Mouse (Mus musculus) heart, adult 8-10 months (tissue): ENCODE measurements at regions not wholly inside any gene's neighbourhood (a gene's known extent, or its start where the extent isn't known, plus 50 kb on each side); places are given as distances from the start of the nearest gene placed in this dataset.
A peak's percentile ranks its signal among the peaks of the same experiment; 100 is the strongest.

Source experiments
- DNase-seq: peaks from one replicate; pipeline ENCODE4 v3.0.0; 2022; ENCODE audit warnings: low spot score

DNA sequence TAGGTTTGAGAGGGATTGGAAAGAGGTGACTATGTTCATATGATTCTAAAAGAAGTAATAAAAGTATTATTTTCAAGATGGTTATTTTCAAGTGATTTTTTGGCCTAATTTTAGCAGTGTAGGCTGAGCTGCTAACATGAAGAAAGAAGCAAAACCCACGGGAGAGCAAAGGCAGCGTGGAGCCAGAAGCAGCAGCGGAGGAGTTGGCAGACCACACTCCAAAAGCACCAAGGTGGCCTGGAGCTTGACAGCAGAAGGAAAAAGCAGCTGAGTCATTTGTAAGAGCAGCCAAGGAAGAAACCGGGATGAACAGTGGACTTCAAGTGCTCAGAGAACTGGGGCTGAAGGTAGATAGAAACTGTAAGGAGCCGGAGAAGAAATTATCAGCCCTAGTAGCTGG, 55.9 kb downstream of the Hdgfl1 start:
- no peak for DNase-seq

DNA sequence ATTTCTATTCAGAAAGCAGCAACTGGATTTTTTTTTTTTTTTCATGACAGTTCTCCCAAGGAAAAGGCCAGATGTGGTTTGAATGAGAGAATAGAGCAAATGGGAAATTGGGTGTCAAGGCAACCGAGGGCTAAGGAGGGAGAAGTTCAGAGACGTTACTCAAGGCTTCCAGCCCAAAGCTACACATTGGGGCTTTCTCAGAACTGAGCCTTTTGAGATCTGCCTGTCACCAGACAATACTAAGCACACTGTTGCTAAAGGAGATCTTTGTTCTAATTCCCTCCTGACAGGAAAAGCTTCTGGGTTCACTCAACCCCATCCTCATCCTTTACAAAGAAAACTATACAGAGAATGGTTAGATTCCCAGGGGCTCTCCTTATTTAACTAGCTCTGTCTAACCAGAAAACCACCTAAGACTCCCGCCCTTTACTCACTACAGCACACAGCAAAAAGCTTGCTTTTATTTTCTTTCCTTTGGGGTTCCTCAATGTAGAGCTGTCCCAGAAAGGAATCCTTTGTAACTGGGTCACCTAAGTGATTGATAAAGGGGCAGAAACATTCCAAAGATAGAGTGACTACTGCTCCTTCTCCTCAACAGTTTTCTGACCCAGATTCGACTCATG, 70.8 kb downstream of the Hdgfl1 start:
- no peak for DNase-seq

DNA sequence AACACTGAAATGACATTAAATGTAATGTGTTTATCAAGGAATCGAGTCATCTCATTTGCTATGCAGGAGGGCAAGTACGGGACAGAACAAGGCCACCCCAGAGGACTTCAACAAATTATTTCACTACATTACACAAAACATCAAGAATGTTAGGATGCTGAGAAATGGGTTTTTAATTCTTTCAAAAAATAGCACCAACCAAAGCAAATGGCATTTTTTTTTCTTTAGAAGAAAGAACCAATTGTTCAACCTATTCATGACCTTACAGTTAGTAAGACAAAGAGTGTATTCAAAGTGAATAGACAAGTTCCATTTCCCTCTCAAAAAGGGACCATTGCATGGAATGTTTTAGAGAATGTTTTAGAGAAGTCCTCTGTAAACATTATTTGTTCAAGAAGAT, 110.5 kb downstream of the Hdgfl1 start:
- DNase-seq: no peak

DNA sequence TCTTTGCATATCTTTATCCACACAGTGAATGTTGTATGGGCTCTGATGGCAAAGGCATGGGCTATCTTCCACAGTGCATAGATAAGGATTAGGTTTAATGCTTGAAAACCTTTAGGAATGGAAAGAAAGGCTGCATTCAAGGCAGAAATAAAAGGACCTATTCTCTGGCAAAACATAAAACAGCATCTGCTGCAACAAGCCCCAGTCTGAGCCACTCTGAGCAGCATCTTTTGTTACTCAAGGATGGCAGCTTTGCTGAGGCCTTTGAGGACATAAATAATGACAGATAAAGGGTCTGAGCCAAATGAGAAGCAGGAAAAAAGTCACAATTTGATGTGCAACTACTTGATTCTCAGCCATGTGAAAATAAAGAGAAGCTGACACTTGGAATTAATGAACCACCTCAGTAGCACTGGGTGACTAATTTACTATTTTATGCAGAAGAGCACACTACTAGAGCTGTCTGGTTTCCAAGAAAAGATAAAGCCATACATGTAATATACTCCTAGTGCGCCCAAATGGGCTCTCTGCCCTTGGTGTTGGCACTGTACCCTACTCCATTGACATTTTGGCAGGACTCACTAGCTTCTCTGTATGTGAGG, 112.9 kb downstream of the Hdgfl1 start:
- peak; percentile 1 for DNase-seq
